Mouse (Mus musculus): ENCODE measurements around the gene Drp2. TPM values are rescaled to one million over a fixed set of nuclear protein-coding genes. Genes with fewer than 3 reads are reported as not detected.

Drp2 gene
- polyA plus RNA-seq (2012), result 0.02 and 0.04 TPM in 2 replicates

- H3K27me3 ChIP-seq (ENCODE audit: control insufficient read depth), result no peaks in the 10 kb centered on the region
- H3K36me3 ChIP-seq (ENCODE audit: control insufficient read depth), result no peaks in the 10 kb centered on the region
- no peak within 1 kb of the TSS for H3K4me3 ChIP-seq (replicated peaks)
- TF ChIP-seq TAL1 (IDR thresholded peaks at IDR 0.05; ENCODE audit: low read length), result no peak
- TF ChIP-seq GATA1 (IDR thresholded peaks at IDR 0.05; ENCODE audit: low read length), result no peak
- no peaks in the 10 kb centered on the region for H3K9me3 ChIP-seq (ENCODE audit: control insufficient read depth, low read length)
- no peaks in the 10 kb centered on the region for H3K4me1 ChIP-seq (ENCODE audit: control insufficient read depth)
These were observed at the start of gene Drp2 for GRCm38 (mm10) chrX:134403863-134404583. Gene Drp2 (plus strand): TSS chrX:134404551.

GRCm38 (mm10) chrX:134359336-134359735, 45.0 kb upstream of the Drp2 start:
- Histone ChIP-seq H3K36me3 (ENCODE audit: control insufficient read depth) (peaks cover 57% of the 10 kb centered on the region), H3K27me3 (ENCODE audit: control insufficient read depth) (no peaks in the 10 kb centered on the region), H3K9me3 (ENCODE audit: control insufficient read depth, low read length) (no peaks in the 10 kb centered on the region), H3K4me3 (replicated peaks) (no peak overlapping the region), H3K4me1 (ENCODE audit: control insufficient read depth) (no peaks in the 10 kb centered on the region)
- TF ChIP-seq GATA1 (IDR thresholded peaks at IDR 0.05; ENCODE audit: low read length) (no peak), TAL1 (IDR thresholded peaks at IDR 0.05; ENCODE audit: low read length) (no peak)

GRCm38 (mm10) chrX:134362156-134362555, 42.2 kb upstream of the Drp2 start:
- Histone ChIP-seq H3K4me1 (ENCODE audit: control insufficient read depth) (no peaks in the 10 kb centered on the region), H3K4me3 (replicated peaks) (no peak overlapping the region), H3K27me3 (ENCODE audit: control insufficient read depth) (no peaks in the 10 kb centered on the region), H3K9me3 (ENCODE audit: control insufficient read depth, low read length) (no peaks in the 10 kb centered on the region), H3K36me3 (ENCODE audit: control insufficient read depth) (peaks cover 49% of the 10 kb centered on the region)
- TF ChIP-seq GATA1 (IDR thresholded peaks at IDR 0.05; ENCODE audit: low read length) (no peak), TAL1 (IDR thresholded peaks at IDR 0.05; ENCODE audit: low read length) (no peak)

GRCm38 (mm10) chrX:134365421-134365820, 38.9 kb upstream of the Drp2 start:
- Histone ChIP-seq H3K27me3 (ENCODE audit: control insufficient read depth) (no peaks in the 10 kb centered on the region), H3K9me3 (ENCODE audit: control insufficient read depth, low read length) (no peaks in the 10 kb centered on the region), H3K4me1 (ENCODE audit: control insufficient read depth) (no peaks in the 10 kb centered on the region), H3K36me3 (ENCODE audit: control insufficient read depth) (peaks cover 34% of the 10 kb centered on the region), H3K4me3 (replicated peaks) (no peak overlapping the region)
- no peak for TF ChIP-seq GATA1 (IDR thresholded peaks at IDR 0.05; ENCODE audit: low read length)
- no peak for TF ChIP-seq TAL1 (IDR thresholded peaks at IDR 0.05; ENCODE audit: low read length)

- no peak overlapping the region for H3K4me3 ChIP-seq (replicated peaks)
- H3K9me3 ChIP-seq (ENCODE audit: control insufficient read depth, low read length), result no peaks in the 10 kb centered on the region
- TF ChIP-seq TAL1 (IDR thresholded peaks at IDR 0.05; ENCODE audit: low read length) (no peak), GATA1 (IDR thresholded peaks at IDR 0.05; ENCODE audit: low read length) (no peak)
- H3K4me1 ChIP-seq (ENCODE audit: control insufficient read depth), result no peaks in the 10 kb centered on the region
- peaks cover 26% of the 10 kb centered on the region for H3K36me3 ChIP-seq (ENCODE audit: control insufficient read depth)
- no peaks in the 10 kb centered on the region for H3K27me3 ChIP-seq (ENCODE audit: control insufficient read depth)
These were observed 37.8 kb upstream of the Drp2 start for GRCm38 (mm10) chrX:134366547-134366946.

- no peak for TF ChIP-seq GATA1 (IDR thresholded peaks at IDR 0.05; ENCODE audit: low read length)
- TF ChIP-seq TAL1 (IDR thresholded peaks at IDR 0.05; ENCODE audit: low read length), result no peak
- Histone ChIP-seq H3K36me3 (ENCODE audit: control insufficient read depth) (peaks cover 3% of the 10 kb centered on the region), H3K4me3 (replicated peaks) (no peak overlapping the region), H3K9me3 (ENCODE audit: control insufficient read depth, low read length) (no peaks in the 10 kb centered on the region), H3K4me1 (ENCODE audit: control insufficient read depth) (no peaks in the 10 kb centered on the region), H3K27me3 (ENCODE audit: control insufficient read depth) (no peaks in the 10 kb centered on the region)
These were observed 33.1 kb upstream of the Drp2 start for GRCm38 (mm10) chrX:134371279-134371678.

DNA sequence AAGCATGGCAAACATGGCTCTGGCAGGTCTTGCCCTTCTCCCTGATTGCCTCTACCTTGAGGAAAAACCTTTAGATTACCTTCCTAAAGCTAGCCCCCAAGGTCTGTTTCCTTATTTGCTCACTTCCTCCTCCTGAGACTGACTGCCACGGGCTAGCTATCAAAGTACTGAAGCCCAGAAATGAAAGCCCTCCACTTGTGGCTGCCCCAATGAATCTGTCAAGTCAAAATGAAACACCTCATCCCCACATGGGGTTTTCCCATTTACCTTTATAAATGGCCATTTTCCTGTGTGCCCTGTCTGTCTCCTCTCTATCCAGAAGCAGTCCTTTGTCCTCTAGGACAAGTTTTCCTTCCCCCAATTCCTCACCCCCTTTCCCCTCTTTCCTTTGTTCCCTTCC, 30.2 kb upstream of the Drp2 start:
- Histone ChIP-seq H3K27me3 (ENCODE audit: control insufficient read depth) (no peaks in the 10 kb centered on the region), H3K4me3 (replicated peaks) (no peak overlapping the region), H3K4me1 (ENCODE audit: control insufficient read depth) (no peaks in the 10 kb centered on the region), H3K9me3 (ENCODE audit: control insufficient read depth, low read length) (no peaks in the 10 kb centered on the region), H3K36me3 (ENCODE audit: control insufficient read depth) (no peaks in the 10 kb centered on the region; the same call in 1 of the 2 replicates)
- TF ChIP-seq GATA1 (IDR thresholded peaks at IDR 0.05; ENCODE audit: low read length), result no peak
- TF ChIP-seq TAL1 (IDR thresholded peaks at IDR 0.05; ENCODE audit: low read length), result no peak

GRCm38 (mm10) chrX:134384896-134385295, 19.5 kb upstream of the Drp2 start:
- no peaks in the 10 kb centered on the region for H3K36me3 ChIP-seq (ENCODE audit: control insufficient read depth)
- no peaks in the 10 kb centered on the region for H3K4me1 ChIP-seq (ENCODE audit: control insufficient read depth)
- no peaks in the 10 kb centered on the region for H3K9me3 ChIP-seq (ENCODE audit: control insufficient read depth, low read length)
- H3K4me3 ChIP-seq (replicated peaks), result no peak overlapping the region
- H3K27me3 ChIP-seq (ENCODE audit: control insufficient read depth), result no peaks in the 10 kb centered on the region
- TF ChIP-seq TAL1 (IDR thresholded peaks at IDR 0.05; ENCODE audit: low read length) (no peak), GATA1 (IDR thresholded peaks at IDR 0.05; ENCODE audit: low read length) (no peak)

- Histone ChIP-seq H3K36me3 (ENCODE audit: control insufficient read depth) (no peaks in the 10 kb centered on the region), H3K4me3 (replicated peaks) (no peak overlapping the region), H3K27me3 (ENCODE audit: control insufficient read depth) (no peaks in the 10 kb centered on the region), H3K4me1 (ENCODE audit: control insufficient read depth) (no peaks in the 10 kb centered on the region), H3K9me3 (ENCODE audit: control insufficient read depth, low read length) (no peaks in the 10 kb centered on the region)
- TF ChIP-seq TAL1 (IDR thresholded peaks at IDR 0.05; ENCODE audit: low read length) (no peak), GATA1 (IDR thresholded peaks at IDR 0.05; ENCODE audit: low read length) (no peak)
These were observed 5.4 kb upstream of the Drp2 start for GRCm38 (mm10) chrX:134398972-134399371.

- no peaks in the 10 kb centered on the region for H3K27me3 ChIP-seq (ENCODE audit: control insufficient read depth)
- no peaks in the 10 kb centered on the region for H3K4me1 ChIP-seq (ENCODE audit: control insufficient read depth)
- H3K4me3 ChIP-seq (replicated peaks), result no peak overlapping the region
- no peak for TF ChIP-seq TAL1 (IDR thresholded peaks at IDR 0.05; ENCODE audit: low read length)
- no peak for TF ChIP-seq GATA1 (IDR thresholded peaks at IDR 0.05; ENCODE audit: low read length)
- H3K36me3 ChIP-seq (ENCODE audit: control insufficient read depth), result no peaks in the 10 kb centered on the region
- no peaks in the 10 kb centered on the region for H3K9me3 ChIP-seq (ENCODE audit: control insufficient read depth, low read length)
These were observed 219 bp downstream of the Drp2 start for GRCm38 (mm10) chrX:134404584-134404955.
